10 mouse cellular contexts compared by ENCODE assay signal in genomic region chr12:75320441-75320925, GRCm38 (mm10). TPM values are rescaled to one million over a fixed set of nuclear protein-coding genes. Genes with fewer than 3 reads are reported as not detected.
DNase-seq lines count a peak whose midpoint lies in the region; ATAC-seq and TF ChIP-seq lines count a peak whose summit lies in the region.
"Had no signal": no experiment of that assay in that cellular context is flagged by ENCODE, and none has a peak within 500 bp of the region (broad histone marks: within the 10 kb centered on the region; RNA-seq: fewer than 3 reads in every experiment).

No protein-coding gene starts in this region.

- intact Hi-C loops in heart, postnatal 25 days (cut with DNase I), result loop anchor here (5.0 kb wide), 2 partner anchors 37 to 38 kb away; no protein-coding TSS in a partner anchor

- H3K79me2 ChIP-seq in MEL (ENCODE audit: control insufficient read depth, insufficient read depth, low read length, poor library complexity), result no peaks in the 10 kb centered on the region

- H3K27ac ChIP-seq in MEL (ENCODE audit: control insufficient read depth, low read depth, low read length), result peak overlapping the region; percentile 30
- H3K27ac ChIP-seq in forebrain, embryonic 13.5 days, result no peak overlapping the region
- H3K27ac ChIP-seq in neural tube, embryonic 15.5 days (replicated peaks), result no peak overlapping the region
- H3K27ac ChIP-seq: macrophage had no signal

- DNase-seq in MEL (ENCODE audit: low read depth, low spot score), result peak; percentile 72
- DNase-seq in heart, postnatal 25 days (ENCODE audit: low spot score), result peak; percentile 49
- peak; percentile 29 for DNase-seq in lung, postnatal 25 days (ENCODE audit: low spot score)
- DNase-seq in yolk sac, embryonic 10.5 days (ENCODE audit: low spot score), result no peak
- no peak for DNase-seq in thymus, postnatal 4 days
- DNase-seq: adrenal gland, postnatal 36 days had no signal

- no peaks in the 10 kb centered on the region for H3K9me3 ChIP-seq in MEL (replicated peaks; ENCODE audit: insufficient read depth, low read length)
- no peaks in the 10 kb centered on the region for H3K9me3 ChIP-seq in forebrain, embryonic 13.5 days (replicated peaks)
- H3K9me3 ChIP-seq in neural tube, embryonic 15.5 days (replicated peaks), result no peaks in the 10 kb centered on the region

- peak overlapping the region; percentile 53 to 73 for H3K4me3 ChIP-seq in MEL (ENCODE audit: control insufficient read depth in 1 of 2, insufficient read depth in 1 of 2, low read depth in 2 of 2, low read length in 2 of 2)
- H3K4me3 ChIP-seq in forebrain, embryonic 13.5 days, result no peak overlapping the region
- H3K4me3 ChIP-seq in neural tube, embryonic 15.5 days (replicated peaks), result no peak overlapping the region

- H3K36me3 ChIP-seq in MEL (ENCODE audit: control insufficient read depth in 1 of 2, insufficient read depth in 2 of 2, low read length in 2 of 2), result peaks cover 0 to 12% of the 10 kb centered on the region in 2 experiments; a peak in 2 of 4 replicates
- H3K36me3 ChIP-seq in forebrain, embryonic 13.5 days (ENCODE audit: poor library complexity, severe bottlenecking), result no peaks in the 10 kb centered on the region
- H3K36me3 ChIP-seq in neural tube, embryonic 15.5 days, result no peaks in the 10 kb centered on the region

- peak; percentile 83 for ATAC-seq in common myeloid progenitor, adult 5-6 weeks (replicated peaks; ENCODE audit: low read depth, poor library complexity, severe bottlenecking)
- no peak for ATAC-seq in forebrain, embryonic 13.5 days
- ATAC-seq in neural tube, embryonic 15.5 days (ENCODE audit: low FRiP score), result no peak

- TF ChIP-seq POLR2A in MEL (IDR thresholded peaks at IDR 0.05; ENCODE audit: control insufficient read depth in 1 of 2, insufficient read depth in 1 of 2, low read depth in 1 of 2, low read length in 2 of 2, poor library complexity in 1 of 2), result no peak

- H3K4me1 ChIP-seq in MEL (ENCODE audit: control insufficient read depth in 1 of 2, insufficient read depth in 2 of 2, low read length in 2 of 2), result peaks cover 12 to 18% of the 10 kb centered on the region in 2 experiments
- H3K4me1 ChIP-seq in forebrain, embryonic 13.5 days, result no peaks in the 10 kb centered on the region
- no peaks in the 10 kb centered on the region for H3K4me1 ChIP-seq in neural tube, embryonic 15.5 days

- TF ChIP-seq CTCF in MEL (IDR thresholded peaks at IDR 0.05 in 2 of 3, conservative IDR thresholded peaks at IDR 0.05 in 1 of 3; ENCODE audit: control insufficient read depth in 1 of 3, insufficient read depth in 1 of 3, low read depth in 2 of 3, low read length in 3 of 3, poor library complexity in 1 of 3, severe bottlenecking in 1 of 3), result no peak

- peak; percentile 79 to 93 for TF ChIP-seq EP300 in MEL (IDR thresholded peaks at IDR 0.05; ENCODE audit: low read depth in 1 of 2, low read length in 2 of 2)

- H3K9ac ChIP-seq in MEL (ENCODE audit: control insufficient read depth, low read depth, low read length, poor library complexity, severe bottlenecking), result peak overlapping the region; percentile 35
- no peak overlapping the region for H3K9ac ChIP-seq in forebrain, embryonic 13.5 days
- H3K9ac ChIP-seq in neural tube, embryonic 15.5 days (replicated peaks), result no peak overlapping the region

- WGBS in forebrain, embryonic 13.5 days, result 85% methylated on average over 12 of the region's 12 CpGs
- 73% methylated on average over 12 of the region's 12 CpGs for WGBS in neural tube, embryonic 15.5 days

- TF ChIP-seq RAD21 in MEL (IDR thresholded peaks at IDR 0.05; ENCODE audit: low read depth, low read length), result no peak

- no peaks in the 10 kb centered on the region for H3K27me3 ChIP-seq in MEL (ENCODE audit: control insufficient read depth in 1 of 2, insufficient read depth in 2 of 2, low read length in 2 of 2)
- H3K27me3 ChIP-seq in forebrain, embryonic 13.5 days, result no peaks in the 10 kb centered on the region
- no peaks in the 10 kb centered on the region for H3K27me3 ChIP-seq in neural tube, embryonic 15.5 days (replicated peaks)

- H3K4me2 ChIP-seq in forebrain, embryonic 13.5 days, result no peak overlapping the region
- no peak overlapping the region for H3K4me2 ChIP-seq in neural tube, embryonic 15.5 days

TF ChIP-seq in MEL, 35 proteins besides CTCF, POLR2A, EP300 and RAD21:
- TF ChIP-seq BHLHE40 (IDR thresholded peaks at IDR 0.05; ENCODE audit: borderline replicate concordance, low read depth, low read length), result no peak
- no peak for TF ChIP-seq TBP (IDR thresholded peaks at IDR 0.05; ENCODE audit: low read depth, low read length)
- TF ChIP-seq HCFC1 (IDR thresholded peaks at IDR 0.05; ENCODE audit: low read depth, low read length), result no peak
- TF ChIP-seq NRF1 (IDR thresholded peaks at IDR 0.05; ENCODE audit: insufficient read depth, low read depth, low read length, poor library complexity, severe bottlenecking), result no peak
- TF ChIP-seq MYC (IDR thresholded peaks at IDR 0.05; ENCODE audit: low read depth, low read length), result no peak
- no peak for TF ChIP-seq E2F4 (IDR thresholded peaks at IDR 0.05; ENCODE audit: borderline replicate concordance, low read depth, low read length)
- peak; percentile 69 for TF ChIP-seq ETS1 (IDR thresholded peaks at IDR 0.05; ENCODE audit: low read depth, low read length)
- no peak for TF ChIP-seq ELF1 (IDR thresholded peaks at IDR 0.05; ENCODE audit: low read depth, low read length)
- no peak for TF ChIP-seq POLR2AphosphoS2 (IDR thresholded peaks at IDR 0.05; ENCODE audit: low read length)
- TF ChIP-seq SIN3A (IDR thresholded peaks at IDR 0.05; ENCODE audit: low read length), result peak; percentile 34
- no peak for TF ChIP-seq MEF2A (IDR thresholded peaks at IDR 0.05; ENCODE audit: extremely low read depth, insufficient replicate concordance, low read depth, low read length, poor library complexity, severe bottlenecking)
- no peak for TF ChIP-seq KAT2A (conservative IDR thresholded peaks at IDR 0.05; ENCODE audit: low read depth, low read length)
- no peak for TF ChIP-seq CHD1 (IDR thresholded peaks at IDR 0.05; ENCODE audit: low read depth, low read length)
- peak; percentile 90 for TF ChIP-seq TCF12 (IDR thresholded peaks at IDR 0.05; ENCODE audit: low read depth, low read length)
- peak; percentile 88 for TF ChIP-seq GATA1 (IDR thresholded peaks at IDR 0.05; ENCODE audit: low read depth, low read length)
- no peak for TF ChIP-seq GABPA (IDR thresholded peaks at IDR 0.05; ENCODE audit: low read depth, low read length)
- peak; percentile 29; the same call in 1 of the 2 replicates for TF ChIP-seq NELFE (IDR thresholded peaks at IDR 0.05; ENCODE audit: low read depth, low read length)
- TF ChIP-seq UBTF (IDR thresholded peaks at IDR 0.05; ENCODE audit: borderline replicate concordance, insufficient read depth, low read depth, low read length), result no peak
- TF ChIP-seq ZMIZ1 (IDR thresholded peaks at IDR 0.05; ENCODE audit: low read depth, low read length), result no peak
- TF ChIP-seq ZC3H11A (IDR thresholded peaks at IDR 0.05; ENCODE audit: low read depth, low read length), result no peak
- TF ChIP-seq JUND (IDR thresholded peaks at IDR 0.05; ENCODE audit: low read depth, low read length), result no peak
- no peak for TF ChIP-seq ZNF384 (IDR thresholded peaks at IDR 0.05; ENCODE audit: low read depth, low read length)
- peak; percentile 82 for TF ChIP-seq RCOR1 (IDR thresholded peaks at IDR 0.05; ENCODE audit: low read depth, low read length)
- no peak for TF ChIP-seq MAFK (IDR thresholded peaks at IDR 0.05; ENCODE audit: borderline replicate concordance, low read depth, low read length)
- TF ChIP-seq MAZ (IDR thresholded peaks at IDR 0.05; ENCODE audit: low read depth, low read length), result no peak
- TF ChIP-seq MXI1 (IDR thresholded peaks at IDR 0.05; ENCODE audit: low read depth, low read length), result peak; percentile 55; the same call in 1 of the 2 replicates
- TF ChIP-seq CHD2 (IDR thresholded peaks at IDR 0.05; ENCODE audit: low read length), result no peak
- TF ChIP-seq ZKSCAN1 (IDR thresholded peaks at IDR 0.05; ENCODE audit: low read depth, low read length), result no peak
- peak; percentile 57 for TF ChIP-seq TAL1 (IDR thresholded peaks at IDR 0.05; ENCODE audit: low read length)
- 0 out of 2 replicates have a peak, but pooled peaks have one; percentile 18 for TF ChIP-seq MAX (IDR thresholded peaks at IDR 0.05; ENCODE audit: low read length)
- TF ChIP-seq POLR2AphosphoS5 (IDR thresholded peaks at IDR 0.05; ENCODE audit: borderline replicate concordance, low read depth, low read length), result no peak
- TF ChIP-seq SMC3 (IDR thresholded peaks at IDR 0.05; ENCODE audit: low read depth, low read length), result no peak
- TF ChIP-seq USF1 (IDR thresholded peaks at IDR 0.05; ENCODE audit: low read depth, low read length), result no peak
- TF ChIP-seq MYB (IDR thresholded peaks at IDR 0.05; ENCODE audit: low read depth, low read length), result peak; percentile 84
- no peak for TF ChIP-seq USF2 (IDR thresholded peaks at IDR 0.05; ENCODE audit: borderline replicate concordance in 1 of 2, insufficient read depth in 1 of 2, low read depth in 1 of 2, low read length in 2 of 2)

RNA-seq across cellular contexts. Expression of gene Rhoj, which starts 12.4 kb away (rescaled TPM):
- not detected in 2 replicates for total RNA-seq in MEL (2012; rRNA removed)
- polyA plus RNA-seq in MEL (2012; ENCODE audit: insufficient read depth in 1 of 2, insufficient read length in 2 of 2, low read depth in 1 of 2, low replicate concordance in 2 of 2, missing spikeins in 1 of 2), result not detected
- not detected in 2 replicates for total RNA-seq in common myeloid progenitor, adult 5-6 weeks (2017)
- total RNA-seq in heart, postnatal 25 days (2021), result 10 to 100 TPM; 32.2 to 41.4 TPM
- 14.1 and 16.6 TPM in 2 replicates for polyA plus RNA-seq in forebrain, embryonic 13.5 days (2015; fragmentation: Nextera tagmentation; extraction: Ambion mirVana)
- 25.9 and 28.4 TPM in 2 replicates for polyA plus RNA-seq in neural tube, embryonic 15.5 days (2015; fragmentation: Nextera tagmentation; extraction: Ambion mirVana)

Comparison
In these comparisons a context has a peak if more than half of its experiments do, and no peak if none do; other contexts are left out.
1. DNase-seq: peak in MEL (single experiment), heart, postnatal 25 days (single experiment) and lung, postnatal 25 days (single experiment); none in yolk sac, embryonic 10.5 days (single experiment) and thymus, postnatal 4 days (single experiment).
2. H3K4me3 ChIP-seq: peak in MEL (2 of 2); none in forebrain, embryonic 13.5 days (single experiment) and neural tube, embryonic 15.5 days (single experiment).
3. RNA of gene Rhoj, which starts 12.4 kb away (total RNA-seq): 32.2 to 41.4 TPM in heart, postnatal 25 days; not detected in MEL and not detected in common myeloid progenitor, adult 5-6 weeks; every median in the first group is over 10 times any median in the second.